Mouse (Mus musculus) liver, postnatal 0 days (tissue): ENCODE results near the gene Gpr83. TPM values are rescaled to one million over a fixed set of nuclear protein-coding genes. Genes with fewer than 3 reads are reported as not detected.
A peak's percentile ranks its signal among the peaks of the same experiment; 100 is the strongest.

Source experiments
- ATAC-seq: fragments of 200-750 bp; cut with Nextera tagmentation; 2 replicates; pipeline ENCODE4 v1.8.0; 2017; ENCODE audit warnings: mild to moderate bottlenecking, moderate library complexity
- DNase-seq: peaks from one replicate; pipeline ENCODE4 v3.0.0-alpha.2; 2016
- H3K27ac ChIP-seq: fragments of 300-500 bp; sonication (generic); 2 replicates; pipeline ENCODE4 v1.5.1; 2014; ENCODE audit warnings: antibody characterized with exemption, moderate library complexity, mild to moderate bottlenecking, low read depth
- H3K27me3 ChIP-seq: fragments of 300-500 bp; sonication (generic); 2 replicates; pipeline ENCODE4 v1.6.1; 2014; ENCODE audit warnings: low read length, control low read depth, mixed read lengths; ENCODE audit not compliant: insufficient read depth
- H3K36me3 ChIP-seq: fragments of 300-500 bp; sonication (generic); replicated peaks from 2 replicates; pipeline ENCODE4 v1.6.1; 2014; ENCODE audit warnings: mild to moderate bottlenecking, control low read depth, low read length, moderate library complexity, mixed read lengths; ENCODE audit not compliant: insufficient read depth
- H3K4me1 ChIP-seq: fragments of 300-500 bp; sonication (generic); 2 replicates; pipeline ENCODE4 v1.6.1; 2014; ENCODE audit warnings: antibody characterized with exemption, mild to moderate bottlenecking, control low read depth; ENCODE audit not compliant: insufficient read depth
- H3K4me2 ChIP-seq: fragments of 300-500 bp; sonication (generic); 2 replicates; pipeline ENCODE4 v1.6.1; 2014; ENCODE audit warnings: low read depth, mild to moderate bottlenecking, low read length, moderate library complexity, mixed read lengths
- H3K4me3 ChIP-seq: fragments of 300-500 bp; sonication (generic); 2 replicates; pipeline ENCODE4 v1.5.1; 2014; ENCODE audit warnings: low read depth, low read length
- H3K9ac ChIP-seq: fragments of 300-500 bp; sonication (generic); replicated peaks from 2 replicates; pipeline ENCODE4 v1.6.1; 2014; ENCODE audit warnings: mild to moderate bottlenecking, moderate library complexity
- H3K9me3 ChIP-seq: fragments of 300-500 bp; sonication (generic); 2 replicates; pipeline ENCODE4 v1.6.1; 2016; ENCODE audit warnings: mild to moderate bottlenecking, control low read depth, low read length, mixed read lengths
- CTCF ChIP-seq: sonication (generic); IDR thresholded peaks from 2 replicates; pipeline ENCODE4 v1.5.1; 2016; ENCODE audit warnings: antibody characterized with exemption, low read depth
- EP300 ChIP-seq: IDR thresholded peaks from 2 replicates; pipeline ENCODE4 v1.6.1; 2016; ENCODE audit warnings: antibody characterized with exemption, low read depth, mild to moderate bottlenecking
- WGBS: fragments of 180-500 bp; shearing (Covaris S2); extraction: QIAGEN DNeasy Blood & Tissue Kit; methylation state at CpG from one replicate; pipeline ENCODE4 v1.1.7; 2014; ENCODE audit not compliant: insufficient replicate concordance; 5-methylcytosine and 5-hydroxymethylcytosine counted together
- polyA plus RNA-seq: library from polyadenylated mRNA; unstranded; fragments of >200 nt; fragmentation: Nextera tagmentation; extraction: Ambion mirVana; gene quantifications from 2 replicates; pipeline ENCODE4 v1.2.1, GENCODE M21; 2015

The Gpr83 gene
- polyA plus RNA-seq, 1 experiment from 2014 or later: not detected

DNA sequence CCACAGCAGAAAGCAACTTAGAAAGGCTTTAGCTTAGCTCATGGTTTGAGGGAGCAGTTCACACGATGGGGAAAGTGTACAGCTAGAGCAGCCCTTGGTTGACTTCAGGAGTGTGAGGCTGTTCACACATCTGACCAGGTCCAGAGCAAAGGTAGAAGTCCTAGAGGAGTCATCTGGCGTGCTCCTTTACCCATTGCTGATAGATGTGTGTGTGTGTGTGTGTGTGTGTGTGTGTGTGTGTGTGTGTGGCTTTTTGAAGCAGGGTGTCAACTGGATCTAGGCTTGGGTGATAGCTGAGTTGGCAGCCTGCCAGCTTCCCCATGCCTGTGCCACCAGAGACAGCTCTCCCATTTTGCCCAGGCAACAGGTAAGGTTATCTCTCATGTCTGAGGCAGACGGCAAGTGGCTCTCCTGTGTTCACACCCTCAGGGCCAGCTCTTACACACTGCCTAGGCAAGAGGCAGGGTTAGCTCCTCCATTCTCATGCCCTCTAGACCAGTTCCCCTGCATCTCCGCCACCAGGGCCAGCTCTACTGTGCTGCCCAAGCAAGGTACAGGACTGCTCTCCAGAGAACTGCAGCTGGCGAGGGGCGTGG is 27.9 kb downstream of the Gpr83 start:
- peak; percentile 28 for DNase-seq
- no peak overlapping the region for H3K4me3 ChIP-seq
- no peak overlapping the region for H3K9ac ChIP-seq
- H3K27me3 ChIP-seq: no peaks in the 10 kb centered on the region
- H3K4me1 ChIP-seq: no peaks in the 10 kb centered on the region
- no peak for TF ChIP-seq CTCF
- no peak for TF ChIP-seq EP300
- H3K9me3 ChIP-seq: no peaks in the 10 kb centered on the region
- no peaks in the 10 kb centered on the region for H3K36me3 ChIP-seq
- peak; percentile 33; the same call in 1 of the 2 replicates for ATAC-seq
- H3K4me2 ChIP-seq: no peak overlapping the region
- WGBS: 64% methylated on average over 6 of the region's 6 CpGs
- H3K27ac ChIP-seq: no peak overlapping the region

DNA sequence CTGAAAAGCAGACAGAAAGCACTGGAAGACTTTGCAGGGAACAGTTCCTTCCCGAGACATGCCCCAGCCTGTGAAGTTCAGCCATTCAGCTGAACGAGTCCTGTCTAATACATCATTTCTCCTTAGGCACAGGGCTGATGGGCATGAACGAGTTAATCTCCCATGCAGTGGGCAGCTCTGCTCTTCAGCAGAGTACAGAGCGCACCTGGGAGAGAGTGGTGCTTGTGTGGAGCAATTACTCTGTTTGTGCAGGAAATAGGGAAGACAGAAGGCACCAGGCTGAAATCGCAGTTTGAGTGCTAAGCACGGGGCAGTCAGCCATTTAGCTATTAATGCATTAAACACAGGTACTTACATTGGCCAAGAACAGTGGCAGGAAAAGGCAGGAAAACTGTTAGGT is 28.7 kb downstream of the Gpr83 start:
- no peak for TF ChIP-seq EP300
- no peak for TF ChIP-seq CTCF
- Histone ChIP-seq H3K4me3 (no peak overlapping the region), H3K9ac (no peak overlapping the region), H3K27ac (no peak overlapping the region), H3K4me1 (peaks cover 7% of the 10 kb centered on the region), H3K27me3 (no peaks in the 10 kb centered on the region), H3K36me3 (no peaks in the 10 kb centered on the region), H3K9me3 (no peaks in the 10 kb centered on the region), H3K4me2 (no peak overlapping the region)
- DNase-seq (no peak), ATAC-seq (no peak)
- 71% methylated on average over 6 of the region's 6 CpGs for WGBS

GRCm38 (mm10) chr9:14890699-14891098 is 30.7 kb downstream of the Gpr83 start:
- H3K4me2 ChIP-seq: no peak overlapping the region
- no peak overlapping the region for H3K4me3 ChIP-seq
- no peak overlapping the region for H3K9ac ChIP-seq
- H3K4me1 ChIP-seq: peaks cover 8% of the 10 kb centered on the region
- no peak for DNase-seq
- no peak overlapping the region for H3K27ac ChIP-seq
- 77% methylated on average over 3 of the region's 3 CpGs for WGBS
- no peak for ATAC-seq
- peaks cover 3% of the 10 kb centered on the region; the same call in 1 of the 2 replicates for H3K9me3 ChIP-seq
- no peak for TF ChIP-seq EP300
- TF ChIP-seq CTCF: no peak
- H3K36me3 ChIP-seq: no peaks in the 10 kb centered on the region
- no peaks in the 10 kb centered on the region for H3K27me3 ChIP-seq

- Histone ChIP-seq H3K27me3 (no peaks in the 10 kb centered on the region), H3K36me3 (no peaks in the 10 kb centered on the region), H3K9me3 (peaks cover 3% of the 10 kb centered on the region; the same call in 1 of the 2 replicates), H3K4me1 (peaks cover 8% of the 10 kb centered on the region), H3K27ac (no peak overlapping the region), H3K4me3 (no peak overlapping the region), H3K4me2 (no peak overlapping the region), H3K9ac (no peak overlapping the region)
- WGBS: 91% methylated on average over 5 of the region's 5 CpGs
- DNase-seq (no peak), ATAC-seq (no peak)
- no peak for TF ChIP-seq CTCF
- TF ChIP-seq EP300: no peak
Observed at GRCm38 (mm10) chr9:14891891-14892290, 31.9 kb downstream of the Gpr83 start.

DNA sequence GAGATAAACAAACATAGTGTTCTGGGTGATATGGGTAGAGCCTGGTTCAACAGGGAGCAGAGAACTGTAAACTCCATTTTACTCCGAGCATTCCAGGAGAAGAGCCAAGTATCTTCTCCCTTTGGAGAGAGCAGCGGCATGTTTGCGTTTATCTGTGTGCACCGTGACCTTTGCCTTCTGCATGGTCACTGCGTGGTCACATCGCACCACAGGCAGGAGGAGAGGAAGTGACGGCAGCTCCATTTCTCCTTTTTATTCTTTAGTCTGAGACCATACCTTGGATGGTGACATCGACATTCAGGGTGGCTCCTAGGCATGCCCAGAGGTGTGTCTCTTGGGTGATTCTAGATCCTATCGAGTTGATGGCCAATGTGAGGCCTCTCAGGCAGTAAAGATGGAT is 33.4 kb downstream of the Gpr83 start:
- 39% methylated on average over 9 of the region's 9 CpGs for WGBS
- DNase-seq: no peak
- Histone ChIP-seq H3K9me3 (peaks cover 3% of the 10 kb centered on the region; the same call in 1 of the 2 replicates), H3K4me3 (no peak overlapping the region), H3K27ac (no peak overlapping the region), H3K9ac (no peak overlapping the region), H3K36me3 (no peaks in the 10 kb centered on the region), H3K27me3 (no peaks in the 10 kb centered on the region), H3K4me2 (no peak overlapping the region), H3K4me1 (peaks cover 8% of the 10 kb centered on the region)
- peak; percentile 64 for ATAC-seq
- TF ChIP-seq CTCF (no peak), EP300 (no peak)

DNA sequence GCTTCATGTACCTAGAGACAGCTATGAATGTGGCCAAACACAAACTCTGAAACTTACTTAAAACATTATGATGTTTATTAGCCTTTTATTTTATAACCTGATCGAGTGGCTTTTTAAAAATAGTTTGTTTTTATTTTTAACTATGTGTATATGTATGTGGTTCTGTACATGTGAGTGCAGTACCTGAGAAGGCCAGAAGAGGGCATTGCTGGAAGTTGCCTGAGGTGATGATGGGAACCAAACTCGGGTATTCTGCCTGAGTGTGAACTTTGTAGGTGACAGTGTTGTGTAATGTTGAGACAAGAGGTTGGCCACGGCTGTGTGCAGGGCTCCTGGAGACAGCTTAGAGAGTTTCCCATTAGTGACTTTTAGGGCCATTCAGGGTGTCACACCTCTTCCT is 34.6 kb downstream of the Gpr83 start:
- Histone ChIP-seq H3K9ac (no peak overlapping the region), H3K36me3 (no peaks in the 10 kb centered on the region), H3K9me3 (peaks cover 3% of the 10 kb centered on the region; the same call in 1 of the 2 replicates), H3K4me2 (no peak overlapping the region), H3K4me1 (peaks cover 8% of the 10 kb centered on the region), H3K27me3 (no peaks in the 10 kb centered on the region), H3K4me3 (no peak overlapping the region), H3K27ac (no peak overlapping the region)
- TF ChIP-seq CTCF: peak; percentile 49
- TF ChIP-seq EP300: no peak
- ATAC-seq (no peak), DNase-seq (no peak)
- 72% methylated on average over 3 of the region's 3 CpGs for WGBS
